Mouse (Mus musculus): ENCODE measurements at regions not wholly inside any gene's neighbourhood (a gene's known extent, or its start where the extent isn't known, plus 50 kb on each side); places are given as distances from the start of the nearest gene placed in this dataset.
"Not testable (repeated sequence)": the region's sequence is repeated elsewhere in the genome, so short reads cannot be mapped to it uniquely, and the experiment has no call there.

DNA sequence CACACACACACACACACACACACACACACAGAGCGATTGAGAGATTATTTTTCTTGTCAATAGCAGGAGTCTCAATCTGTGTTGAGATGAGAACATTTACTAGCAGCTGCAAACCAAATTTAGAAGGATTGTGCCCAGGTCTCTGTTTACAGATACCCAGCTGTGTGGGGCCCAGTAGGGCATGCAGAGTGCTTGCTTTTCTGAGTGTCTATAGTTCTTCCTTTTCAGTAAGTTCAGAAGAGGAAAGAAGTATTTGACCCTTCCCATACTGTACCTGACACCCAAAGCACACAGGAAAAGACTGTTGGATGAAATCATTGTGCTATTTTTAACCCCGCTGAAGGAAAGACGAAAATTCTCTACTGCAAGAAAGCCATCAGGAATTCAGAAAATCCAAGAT lies 110.3 kb upstream of the Gm5148 start:
- no peak for DNase-seq (ENCODE audit: low spot score)

DNA sequence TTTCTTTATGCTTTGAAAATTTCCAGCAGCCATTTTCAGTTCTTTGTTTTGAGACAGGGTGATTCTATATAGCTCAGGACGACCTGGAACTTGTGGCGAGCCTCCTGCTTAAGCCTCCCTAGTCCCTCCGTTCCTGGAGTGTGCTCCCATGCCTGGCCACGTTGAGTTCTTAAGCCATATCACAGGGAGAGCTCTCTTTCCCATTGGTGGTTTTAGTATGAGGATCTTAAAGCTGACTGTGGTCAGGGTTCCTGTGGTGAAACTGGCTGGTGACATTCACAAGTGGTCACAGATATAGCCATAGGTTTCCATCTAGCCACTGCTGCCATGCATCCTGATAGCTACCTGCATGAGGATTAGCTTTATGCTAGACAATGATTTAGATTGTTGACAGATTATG lies 109.1 kb upstream of the Gm5148 start:
- DNase-seq (ENCODE audit: low spot score), result no peak

DNA sequence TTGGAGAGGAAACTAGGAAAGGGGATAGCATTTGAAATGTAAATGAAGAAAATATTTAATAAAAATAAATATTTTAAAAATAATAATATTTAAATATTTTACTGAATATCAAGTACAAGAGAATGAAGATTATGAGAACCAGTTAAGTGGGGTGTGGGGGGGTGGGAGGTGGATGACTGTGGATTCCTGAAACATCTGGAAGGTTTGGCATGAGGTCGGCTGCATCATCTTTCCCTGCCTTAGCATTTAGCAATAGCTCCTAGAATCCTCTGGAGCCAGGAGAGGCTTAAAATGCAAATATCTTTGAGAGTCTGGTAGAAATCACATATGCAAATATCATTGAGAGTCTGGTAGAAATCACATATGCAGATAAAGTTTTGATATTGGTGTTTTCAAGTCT lies 103.3 kb upstream of the Gm5148 start:
- no peak for DNase-seq (ENCODE audit: low spot score)

DNA sequence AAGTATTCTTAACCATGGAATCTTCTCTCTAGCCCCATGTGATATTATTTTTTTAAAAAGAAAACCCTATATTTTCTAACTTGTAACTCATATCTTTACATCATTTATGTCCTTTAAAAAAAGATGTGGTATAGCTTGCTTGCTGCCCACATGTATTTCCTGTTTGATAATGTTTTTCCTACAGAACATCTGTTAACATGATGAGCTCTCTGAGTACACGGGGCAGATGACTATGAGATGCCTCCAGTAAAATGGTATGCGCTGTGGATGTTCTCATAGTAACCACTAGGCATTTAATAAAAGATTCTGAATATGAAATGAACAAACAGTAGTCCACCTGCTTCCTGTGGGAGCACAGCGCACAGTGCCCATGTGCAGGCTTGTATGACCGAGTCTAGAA lies 101.3 kb upstream of the Gm5148 start:
- DNase-seq (ENCODE audit: low spot score), result no peak

DNA sequence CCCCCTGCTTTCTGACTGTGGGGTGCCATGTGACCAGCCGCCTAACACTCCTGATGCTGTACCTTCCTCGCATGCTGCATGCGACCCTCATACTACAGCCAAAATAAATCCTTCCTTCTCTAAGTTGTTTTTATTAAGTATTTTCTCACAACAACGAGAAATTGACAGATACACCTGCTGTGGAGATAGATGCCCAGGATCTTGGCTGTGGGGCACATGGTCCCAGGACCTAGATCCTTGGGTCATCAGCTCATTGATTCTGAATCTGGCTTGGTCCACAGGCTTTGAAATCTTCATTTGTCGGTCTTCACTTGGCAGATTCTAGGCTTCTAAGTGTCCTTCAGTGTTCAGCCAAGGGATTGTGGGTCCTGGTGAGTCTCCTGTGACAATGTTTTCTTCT lies 100.4 kb upstream of the Gm5148 start:
- DNase-seq (ENCODE audit: low spot score), result no peak

DNA sequence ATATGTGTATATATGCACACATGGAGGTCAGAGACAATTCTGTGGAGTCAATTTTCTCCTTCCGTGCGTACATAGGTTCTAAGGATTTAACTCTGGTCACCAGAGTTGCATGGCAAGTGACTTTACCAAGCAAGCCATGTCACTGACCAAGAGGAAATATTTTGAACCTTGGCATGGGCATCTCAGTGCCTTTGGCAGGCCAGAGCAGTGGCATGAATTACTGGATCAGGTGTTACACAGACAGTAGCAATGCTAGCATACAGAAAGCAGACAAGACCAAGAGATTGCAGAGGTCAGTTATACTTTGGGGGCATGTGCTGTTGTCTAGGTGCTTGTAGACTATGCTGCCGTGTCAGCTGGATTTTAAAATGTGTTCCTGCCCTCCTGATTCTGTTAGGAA lies 95.2 kb upstream of the Gm5148 start:
- DNase-seq (ENCODE audit: low spot score), result no peak

DNA sequence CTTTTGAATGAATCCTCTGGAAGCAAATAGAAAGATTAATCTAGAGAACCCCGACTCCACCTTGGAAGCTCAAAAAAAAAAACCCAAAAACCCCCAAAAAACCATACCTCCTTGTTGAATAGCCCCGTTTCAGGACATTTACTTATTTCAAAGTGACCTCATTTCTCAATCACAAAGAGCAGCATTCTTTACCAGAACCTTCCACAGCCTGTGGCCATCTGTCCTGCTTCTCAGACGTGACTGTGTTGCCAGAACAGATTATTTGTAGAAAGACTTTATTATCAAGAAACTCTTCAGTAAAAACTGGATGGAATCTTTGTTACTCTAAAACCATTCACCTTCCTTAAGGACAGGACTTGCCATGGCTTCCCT lies 93.1 kb upstream of the Gm5148 start:
- DNase-seq (ENCODE audit: low spot score), result no peak

DNA sequence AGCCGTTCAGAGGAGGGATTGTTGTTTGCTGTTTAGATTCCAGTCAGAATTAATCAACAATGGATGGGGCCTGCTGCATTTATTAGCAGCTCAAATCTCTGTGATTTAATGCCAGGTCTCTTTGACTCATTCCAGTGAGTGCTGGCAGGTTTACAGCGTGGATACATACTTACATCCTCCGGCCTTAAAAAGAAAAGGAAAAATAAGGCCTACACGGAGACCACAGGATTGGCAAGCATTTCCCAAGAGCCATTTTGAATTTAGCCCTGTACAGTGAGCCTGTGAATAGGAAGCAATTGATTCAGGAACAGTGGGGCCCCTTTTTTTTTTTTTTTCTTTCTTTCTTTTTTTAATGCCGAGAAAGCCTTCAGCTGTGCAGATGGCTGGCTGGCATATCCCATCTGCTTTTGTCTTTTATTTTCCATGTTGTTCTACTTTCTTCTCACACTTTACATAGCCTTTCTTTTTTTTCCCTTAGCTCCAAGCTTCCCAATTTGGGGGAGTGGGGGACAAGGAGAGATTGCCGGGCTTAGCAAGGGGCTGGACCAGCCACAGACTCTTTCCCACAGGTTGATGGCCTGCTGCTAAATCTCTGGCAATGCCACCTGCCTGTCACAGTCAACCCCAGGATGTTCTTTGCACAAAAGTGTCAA lies 92.6 kb upstream of the Gm5148 start:
- DNase-seq (ENCODE audit: low spot score), result no peak

DNA sequence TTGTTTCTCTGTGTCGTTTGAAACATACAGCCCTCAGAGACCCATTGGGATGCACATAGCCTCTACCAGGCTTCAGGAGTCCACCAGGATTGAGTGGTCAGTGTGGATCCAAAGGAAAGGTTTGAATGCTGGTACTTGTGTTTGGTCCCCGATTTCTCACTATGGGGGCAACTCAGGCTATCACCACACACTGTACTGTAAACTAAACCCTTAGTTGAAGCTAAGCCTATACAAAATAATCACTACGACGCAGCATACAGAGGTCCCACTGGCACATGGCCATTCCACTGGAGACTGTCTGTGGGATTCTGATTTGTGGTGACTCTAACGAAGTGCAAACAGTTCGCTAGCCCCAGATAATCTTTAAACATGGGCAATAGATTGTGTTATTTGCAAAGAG lies 91.5 kb upstream of the Gm5148 start:
- no peak for DNase-seq (ENCODE audit: low spot score)

DNA sequence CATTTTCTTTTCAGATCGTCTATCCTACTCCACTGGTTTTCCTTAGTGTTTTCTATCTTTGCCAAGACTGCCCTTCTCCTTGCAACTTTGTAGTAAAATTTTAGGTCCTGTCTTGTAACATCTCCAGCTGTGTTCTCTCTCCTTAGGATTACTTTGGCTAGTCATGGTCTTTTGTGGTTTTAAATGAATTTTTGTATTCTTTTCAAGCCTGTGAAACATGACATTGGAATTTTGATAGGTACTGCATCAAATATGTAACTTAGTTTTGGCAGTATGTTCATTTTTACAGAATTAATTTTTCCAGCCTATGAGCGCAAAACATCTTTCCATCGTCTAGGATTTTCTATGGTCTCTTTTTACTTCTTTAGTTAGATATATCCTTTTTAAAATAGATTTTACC lies 88.6 kb upstream of the Gm5148 start:
- DNase-seq (ENCODE audit: low spot score), result no peak

DNA sequence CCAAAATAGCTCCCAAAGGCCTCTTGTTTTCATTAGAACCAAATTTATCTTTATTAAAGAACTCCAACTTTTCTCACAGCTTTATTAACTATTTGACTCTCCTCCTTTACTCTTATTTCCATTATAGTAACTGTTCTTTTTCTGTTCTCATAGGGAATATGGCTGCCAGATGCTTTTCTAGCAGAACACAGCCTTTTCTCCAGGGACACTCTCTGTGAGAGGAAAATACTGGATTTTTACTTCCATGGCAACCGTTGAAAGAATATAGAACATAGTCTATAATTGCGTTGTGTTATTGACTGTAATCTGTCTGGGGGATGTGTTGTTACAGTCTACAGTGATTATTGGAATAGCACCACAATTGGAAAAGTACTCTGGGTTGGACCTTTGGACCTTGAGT lies 87.1 kb upstream of the Gm5148 start:
- no peak for DNase-seq (ENCODE audit: low spot score)

DNA sequence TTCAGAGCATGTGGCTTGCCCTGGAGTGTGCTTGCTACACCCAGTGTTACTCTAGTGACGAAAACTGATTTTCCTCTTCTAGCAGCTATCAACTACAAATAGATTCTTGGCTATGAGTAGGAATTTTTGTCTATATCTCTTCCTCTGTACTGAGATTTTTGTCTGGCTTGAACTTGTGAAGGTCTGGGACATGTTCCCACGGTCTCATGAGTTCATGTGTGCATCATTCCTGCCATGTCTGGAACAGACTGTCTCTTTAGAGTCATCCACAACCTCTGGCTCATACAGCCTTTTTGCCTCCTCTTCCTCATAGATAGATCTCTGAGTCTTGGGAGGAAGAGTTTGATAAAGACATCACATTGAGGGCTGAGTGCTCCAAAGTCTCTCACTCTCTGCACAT lies 86.5 kb upstream of the Gm5148 start:
- no peak for DNase-seq (ENCODE audit: low spot score)

DNA sequence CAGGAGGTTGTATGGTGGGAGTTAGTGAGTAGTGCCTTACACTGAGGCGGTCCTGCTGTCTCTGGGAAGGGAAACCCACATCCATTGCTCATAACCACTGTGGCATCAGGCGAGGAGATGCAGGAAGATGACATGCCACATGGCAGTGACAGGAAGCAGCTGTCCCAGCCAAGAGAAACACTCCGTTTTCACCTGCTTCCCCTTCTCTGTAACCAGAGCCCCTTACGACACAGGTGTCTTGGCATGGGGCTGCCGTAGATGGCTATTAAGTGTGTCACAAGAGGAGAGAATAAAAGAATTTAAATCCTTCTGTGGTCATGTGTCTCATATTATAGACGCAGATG lies 81.5 kb upstream of the Gm5148 start:
- DNase-seq (ENCODE audit: low spot score), result no peak

DNA sequence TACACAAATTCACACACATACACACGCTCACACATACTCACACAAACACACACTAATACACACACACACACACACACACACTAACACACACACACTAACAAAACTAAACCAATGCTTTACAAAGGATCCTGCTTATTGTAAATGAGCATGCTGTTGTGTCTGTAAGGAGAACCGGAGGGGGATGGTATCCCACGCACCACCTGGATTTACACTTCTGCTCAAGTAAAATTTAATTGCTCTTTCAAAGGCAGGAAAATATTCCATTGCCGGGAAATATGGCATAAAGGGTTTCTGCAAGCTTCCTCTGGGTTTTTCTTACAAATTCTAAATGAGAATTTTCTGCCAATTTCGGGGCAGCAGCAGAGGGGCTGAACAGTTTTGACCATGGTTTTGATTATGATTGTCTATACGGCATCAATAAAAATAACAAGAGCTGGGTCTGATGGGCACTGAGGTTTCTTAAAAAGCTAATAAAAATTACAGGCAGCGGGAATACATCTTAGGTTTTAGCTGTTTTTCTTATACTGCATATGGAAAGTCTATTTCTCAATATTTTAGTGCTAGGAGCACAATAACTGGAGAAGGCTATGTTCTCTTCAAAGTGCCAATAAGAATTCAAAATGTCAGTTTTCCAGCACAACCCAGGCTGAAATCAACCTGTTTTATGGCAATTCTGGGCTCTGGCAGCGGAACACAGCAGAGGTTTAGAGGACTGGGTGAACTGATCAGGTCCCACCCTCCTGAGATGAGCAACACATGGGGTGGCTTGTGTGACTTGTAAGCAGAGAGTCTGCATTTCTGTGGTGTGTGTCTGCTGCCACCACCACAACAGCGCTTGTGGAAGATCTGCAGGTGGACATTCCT lies 80.9 kb upstream of the Gm5148 start:
- no peak for DNase-seq (ENCODE audit: low spot score)

DNA sequence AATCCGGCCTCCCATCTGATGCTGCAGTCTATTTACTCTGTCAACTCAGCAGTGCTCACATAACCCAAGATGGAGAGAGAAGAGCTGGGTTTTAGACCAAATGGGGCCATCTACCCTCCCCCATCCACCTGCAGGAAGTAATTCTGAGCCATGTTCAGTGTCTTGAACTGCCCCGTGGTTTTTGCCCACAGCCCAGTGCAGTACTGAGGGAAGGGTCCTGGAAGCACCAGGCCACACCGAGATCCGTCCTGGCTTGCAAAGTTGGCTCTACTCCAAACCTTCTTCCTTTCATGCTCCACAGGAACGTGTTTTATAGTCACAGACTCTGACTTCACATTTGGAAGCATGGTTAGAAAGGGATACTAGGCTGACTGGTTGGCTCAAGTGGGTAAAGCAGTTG lies 80.0 kb upstream of the Gm5148 start:
- DNase-seq (ENCODE audit: low spot score), result no peak

DNA sequence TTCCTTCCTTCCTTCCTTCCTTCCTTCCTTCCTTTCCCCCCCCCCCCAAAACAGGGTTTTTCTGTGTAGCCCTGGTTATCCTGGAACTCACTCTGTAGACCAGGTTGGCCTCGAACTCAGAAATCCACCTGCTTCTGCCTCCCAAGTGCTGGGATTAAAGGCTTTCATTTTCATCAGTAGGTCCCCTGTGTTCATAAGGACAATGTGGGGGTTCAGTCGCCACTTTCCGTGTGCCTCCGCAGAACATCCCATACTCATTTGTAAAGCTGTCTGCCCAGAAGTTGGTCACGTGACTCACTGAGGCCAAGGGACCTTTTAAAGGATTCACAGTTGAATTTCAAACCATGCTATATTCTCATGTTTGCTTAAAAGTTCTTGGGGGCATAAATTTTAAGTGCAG lies 79.5 kb upstream of the Gm5148 start:
- not testable (repeated sequence) for DNase-seq (ENCODE audit: low spot score)

DNA sequence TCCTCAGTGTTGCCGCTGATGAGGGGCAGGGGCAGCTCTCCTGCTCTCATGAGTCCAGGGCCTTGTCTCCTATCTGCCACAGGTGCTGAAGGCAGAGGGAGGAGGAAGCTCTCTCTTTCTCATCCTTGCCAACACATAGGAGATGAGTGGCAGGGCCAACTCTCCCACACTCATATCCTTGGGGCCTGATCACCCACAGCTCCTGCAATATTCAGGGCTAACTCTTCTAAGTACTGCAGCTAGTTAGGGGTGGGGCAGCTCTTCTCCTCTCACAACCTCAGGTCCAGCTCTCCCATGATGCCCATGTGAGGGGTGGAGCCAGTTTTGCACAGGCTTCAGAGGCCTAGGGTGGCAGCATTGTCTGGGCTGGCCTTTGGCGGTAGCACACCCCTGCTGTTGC lies 77.3 kb upstream of the Gm5148 start:
- DNase-seq (ENCODE audit: low spot score), result no peak

DNA sequence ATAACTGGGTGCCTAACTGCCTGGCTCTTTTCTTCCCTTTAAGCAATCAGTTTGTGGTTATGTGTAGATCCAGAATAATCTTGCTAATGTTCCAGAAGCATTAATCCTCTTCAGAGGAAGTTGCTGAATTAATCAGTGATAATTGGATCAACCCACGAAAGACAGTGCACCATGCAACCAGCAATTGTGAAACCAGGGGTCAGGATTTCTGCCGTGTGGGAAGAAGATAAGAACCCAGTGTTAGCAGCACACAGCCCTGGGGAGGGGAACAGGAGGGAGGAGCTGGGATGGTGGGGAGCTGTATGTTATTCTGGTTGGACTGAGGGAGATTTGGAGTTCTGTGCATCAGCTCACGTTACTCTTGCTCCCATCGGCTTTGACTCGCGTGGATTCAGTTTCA lies 75.5 kb upstream of the Gm5148 start:
- DNase-seq (ENCODE audit: low spot score), result no peak

DNA sequence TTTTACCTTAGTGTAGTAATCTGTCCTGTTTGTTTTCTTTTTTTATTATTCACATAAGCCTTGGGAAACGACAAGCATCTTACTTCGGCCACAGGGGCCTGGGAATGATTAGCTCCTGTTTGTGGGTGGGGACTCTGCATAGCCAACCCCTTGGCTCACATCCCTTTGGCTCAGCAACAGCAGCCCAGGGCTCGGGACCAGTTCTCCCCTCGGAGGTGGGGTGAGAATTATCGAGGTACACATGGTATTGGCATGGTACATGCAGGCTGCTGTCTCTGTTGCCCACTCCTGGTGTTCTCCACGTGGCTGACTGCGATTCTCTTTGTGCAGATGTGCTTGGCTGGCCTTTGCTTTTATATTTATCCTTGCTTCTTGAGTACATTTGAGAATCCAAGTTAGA lies 65.4 kb upstream of the Gm5148 start:
- DNase-seq (ENCODE audit: low spot score), result no peak

DNA sequence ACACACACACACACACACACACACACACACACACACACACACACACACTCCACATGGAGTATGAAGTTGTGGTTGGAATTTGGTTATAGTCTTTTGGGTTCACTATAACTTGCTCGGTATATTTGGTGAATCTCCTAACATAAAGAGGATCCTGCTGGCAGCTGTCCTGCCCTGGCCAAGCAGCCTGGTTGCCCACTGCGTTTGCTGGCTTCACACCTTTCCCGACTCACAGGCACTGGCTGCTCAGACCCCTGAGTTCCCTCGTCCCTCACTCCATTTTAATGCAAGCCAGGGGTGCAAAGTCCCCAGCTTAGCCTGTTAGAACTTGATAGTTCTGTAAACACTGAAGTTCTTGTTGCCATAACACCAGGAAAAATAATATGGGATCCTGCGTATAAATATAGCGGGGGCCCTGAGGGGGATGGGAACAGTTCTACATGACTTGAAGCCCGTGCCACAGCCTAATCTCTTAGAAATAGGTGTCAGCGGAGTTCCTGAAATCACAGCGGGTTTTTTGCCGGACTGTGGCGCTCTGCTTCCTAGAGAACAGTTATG lies 64.9 kb upstream of the Gm5148 start:
- no peak for DNase-seq (ENCODE audit: low spot score)

DNA sequence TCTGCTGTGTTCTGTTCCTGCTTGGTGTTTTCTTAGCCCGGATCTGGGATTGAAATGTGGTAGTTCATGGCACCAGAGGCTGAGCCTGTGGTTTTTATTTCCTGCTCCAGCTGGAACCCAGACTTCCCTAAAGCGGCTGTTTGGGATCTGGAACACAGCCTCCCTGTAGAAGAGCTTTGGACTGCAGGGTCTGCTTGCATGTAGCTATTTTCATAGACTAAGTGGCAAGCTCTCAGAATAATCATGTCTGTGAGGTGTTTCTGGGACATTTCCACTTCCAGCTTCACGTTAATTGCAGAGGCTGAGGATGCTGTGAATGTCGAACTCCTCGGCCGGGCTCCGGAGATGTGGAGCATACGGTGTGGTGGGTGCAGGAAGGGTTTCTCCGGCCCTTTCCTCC lies 64.1 kb upstream of the Gm5148 start:
- no peak for DNase-seq (ENCODE audit: low spot score)

DNA sequence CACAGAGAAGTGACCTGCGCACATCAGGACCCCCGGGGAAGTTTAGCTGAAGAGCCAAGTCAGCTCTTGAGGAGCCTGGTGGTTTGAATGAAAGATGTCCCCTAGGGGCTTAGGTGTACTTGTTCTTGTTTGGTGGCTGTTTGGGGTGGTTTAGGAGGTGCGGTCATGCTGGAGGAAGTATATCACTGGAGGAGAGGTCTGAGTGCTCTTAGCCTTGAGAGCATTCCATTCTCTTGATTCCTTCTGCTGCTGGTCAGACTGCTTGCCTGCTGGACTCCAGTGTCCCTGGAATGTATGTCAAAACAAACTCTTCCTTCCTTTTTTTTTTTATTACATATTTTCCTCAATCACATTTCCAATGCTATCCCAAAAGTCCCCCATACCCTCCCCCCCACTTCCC lies 62.5 kb upstream of the Gm5148 start:
- no peak for DNase-seq (ENCODE audit: low spot score)

DNA sequence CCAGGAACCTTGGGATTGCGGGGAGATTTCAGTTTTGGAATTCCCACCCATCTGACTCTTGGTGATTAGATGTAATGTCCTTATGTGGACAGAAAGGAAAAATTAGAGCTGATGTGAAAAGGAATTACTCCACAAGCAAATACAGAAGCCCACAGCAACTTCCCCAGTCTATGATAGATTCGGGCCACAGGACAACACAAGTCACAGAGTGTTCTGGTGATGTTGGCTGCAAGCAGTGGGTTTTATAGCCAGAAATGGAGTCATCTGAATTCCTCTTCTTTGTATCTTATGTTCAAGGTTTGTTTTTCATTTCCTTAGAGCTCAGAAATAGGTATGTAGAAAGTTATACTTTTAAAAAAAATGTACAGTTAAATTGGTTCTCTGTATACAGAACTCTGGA lies 56.8 kb upstream of the Gm5148 start:
- DNase-seq (ENCODE audit: low spot score), result no peak

Measured in ovary, postnatal 10 days (tissue).